ENCODE assay signal across 15 mouse cellular contexts in the genomic region with DNA sequence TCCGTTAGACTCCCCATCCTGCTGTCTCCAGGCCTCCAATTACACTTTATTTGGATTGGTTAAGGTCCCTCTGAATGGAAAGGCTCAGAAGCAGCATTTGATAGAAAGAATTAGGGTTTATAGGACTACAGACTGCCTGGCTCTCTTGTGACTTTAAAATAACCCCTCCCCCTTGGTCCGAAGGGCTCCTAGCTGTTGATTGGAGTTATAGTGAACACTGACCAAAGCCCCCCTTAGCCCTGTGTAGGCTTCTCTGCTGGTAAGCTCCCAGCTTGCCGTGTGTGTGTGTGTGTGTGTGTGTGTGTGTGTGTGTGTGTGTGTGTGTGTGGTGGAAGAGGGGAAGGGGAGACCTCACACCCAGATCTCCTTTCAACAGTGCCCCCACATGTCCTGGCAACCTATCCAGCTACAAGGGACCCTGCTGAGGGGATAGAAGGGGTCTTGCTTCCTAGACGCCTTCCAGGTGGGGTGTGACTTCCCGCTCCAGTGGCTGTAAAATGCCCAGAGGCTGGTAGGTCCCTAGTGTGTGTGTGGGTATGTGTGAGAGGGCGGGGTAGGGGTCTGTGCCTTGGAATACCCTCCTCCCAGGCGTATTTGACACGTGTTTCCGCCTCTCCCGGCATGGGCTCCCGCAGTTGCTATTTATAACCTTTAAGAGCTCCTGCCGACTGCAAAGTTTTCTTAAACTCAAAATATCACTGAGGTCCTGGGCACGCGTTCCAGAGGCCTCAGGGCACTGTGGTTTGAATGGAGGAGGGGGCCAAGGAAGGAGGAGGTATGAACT. TPM values are rescaled to one million over a fixed set of nuclear protein-coding genes. Genes with fewer than 3 reads are reported as not detected.
A peak's percentile ranks its signal among the peaks of the same experiment; 100 is the strongest.
DNase-seq lines count a peak whose midpoint lies in the region; ATAC-seq lines count a peak whose summit lies in the region.
"Had no signal": no experiment of that assay in that cellular context is flagged by ENCODE, and none has a peak within 500 bp of the region (broad histone marks: within the 10 kb centered on the region; RNA-seq: fewer than 3 reads in every experiment).

No protein-coding gene starts in this region.

- 44% methylated on average over 14 of the region's 14 CpGs for WGBS in hindbrain, embryonic 10.5 days
- WGBS in hindbrain, embryonic 13.5 days, result 47% methylated on average over 14 of the region's 14 CpGs
- WGBS in embryonic facial prominence, embryonic 10.5 days, result 40% methylated on average over 14 of the region's 14 CpGs
- WGBS in heart, embryonic 14.5 days, result 10% methylated on average over 14 of the region's 14 CpGs
- 20% methylated on average over 14 of the region's 14 CpGs for WGBS in limb, embryonic 11.5 days

- no peak for DNase-seq in hindbrain, embryonic 10.5 days (ENCODE audit: low spot score)
- peak; percentile 36 for DNase-seq in embryonic facial prominence, embryonic 10.5 days (ENCODE audit: low spot score)
- peak; percentile 60 for DNase-seq in limb, embryonic 11.5 days (ENCODE audit: low spot score)
- no peak for DNase-seq in cerebellum, postnatal 25 days
- DNase-seq in right cerebral cortex, adult 2 months (ENCODE audit: low spot score in 2 of 2), result no peak
- DNase-seq: adrenal gland, adult 2 months; gastrocnemius, postnatal 36 days; spleen, adult 18-20 months had no signal

- H3K27me3 ChIP-seq in hindbrain, embryonic 10.5 days (ENCODE audit: insufficient read depth, poor library complexity, severe bottlenecking), result peaks cover 37% of the 10 kb centered on the region
- H3K27me3 ChIP-seq in hindbrain, embryonic 13.5 days, result peaks cover 23% of the 10 kb centered on the region
- peaks cover 59% of the 10 kb centered on the region for H3K27me3 ChIP-seq in embryonic facial prominence, embryonic 10.5 days (replicated peaks; ENCODE audit: low read depth, poor library complexity, severe bottlenecking)
- H3K27me3 ChIP-seq in heart, embryonic 14.5 days (ENCODE audit: control insufficient read depth, insufficient read depth, low read length), result no peaks in the 10 kb centered on the region
- 0 out of 2 replicates have a peak, but pooled peaks cover 2% of the 10 kb centered on the region for H3K27me3 ChIP-seq in limb, embryonic 11.5 days (ENCODE audit: control insufficient read depth, insufficient read depth, low read length)
- H3K27me3 ChIP-seq: Patski had no signal

- no peak overlapping the region for H3K9ac ChIP-seq in hindbrain, embryonic 13.5 days
- peak overlapping the region; percentile 27 for H3K9ac ChIP-seq in heart, embryonic 14.5 days (ENCODE audit: low read length)
- H3K9ac ChIP-seq in limb, embryonic 11.5 days (ENCODE audit: low read length), result no peak overlapping the region
- H3K9ac ChIP-seq: forebrain, embryonic 13.5 days had no signal

- no peaks in the 10 kb centered on the region for H3K36me3 ChIP-seq in hindbrain, embryonic 10.5 days
- no peaks in the 10 kb centered on the region for H3K36me3 ChIP-seq in hindbrain, embryonic 13.5 days
- H3K36me3 ChIP-seq in embryonic facial prominence, embryonic 10.5 days (replicated peaks), result no peaks in the 10 kb centered on the region
- H3K36me3 ChIP-seq in heart, embryonic 14.5 days (ENCODE audit: control insufficient read depth, insufficient read depth, low read length), result no peaks in the 10 kb centered on the region
- no peaks in the 10 kb centered on the region for H3K36me3 ChIP-seq in limb, embryonic 11.5 days (ENCODE audit: control insufficient read depth, insufficient read depth, low read length)

- no peak overlapping the region for H3K4me2 ChIP-seq in hindbrain, embryonic 13.5 days
- H3K4me2 ChIP-seq in heart, embryonic 14.5 days (ENCODE audit: low read length), result peak overlapping the region; percentile 33
- H3K4me2 ChIP-seq in limb, embryonic 11.5 days (ENCODE audit: low read depth, severe bottlenecking), result peak overlapping the region; percentile 25; the same call in 1 of the 2 replicates
- H3K4me2 ChIP-seq: forebrain, embryonic 13.5 days had no signal

- H3K9me3 ChIP-seq in hindbrain, embryonic 10.5 days, result no peaks in the 10 kb centered on the region
- no peaks in the 10 kb centered on the region for H3K9me3 ChIP-seq in hindbrain, embryonic 13.5 days
- H3K9me3 ChIP-seq in embryonic facial prominence, embryonic 10.5 days, result no peaks in the 10 kb centered on the region
- no peaks in the 10 kb centered on the region for H3K9me3 ChIP-seq in heart, embryonic 14.5 days (ENCODE audit: control insufficient read depth, low read length)
- no peaks in the 10 kb centered on the region for H3K9me3 ChIP-seq in limb, embryonic 11.5 days (ENCODE audit: control insufficient read depth, low read length)
- H3K9me3 ChIP-seq: forebrain, embryonic 13.5 days had no signal

- ATAC-seq in hindbrain, embryonic 13.5 days (ENCODE audit: low FRiP score), result no peak
- ATAC-seq in heart, embryonic 14.5 days (ENCODE audit: insufficient number of reproducible peaks, insufficient read depth, low FRiP score, low read depth), result peak; percentile 55; the same call in 1 of the 2 replicates
- ATAC-seq in limb, embryonic 11.5 days (ENCODE audit: insufficient number of reproducible peaks, low FRiP score, low TSS enrichment, low read depth), result peak; percentile 56; the same call in 1 of the 2 replicates
- ATAC-seq: forebrain, embryonic 13.5 days; Patski had no signal

- peak overlapping the region; percentile 3 for H3K27ac ChIP-seq in hindbrain, embryonic 10.5 days
- no peak overlapping the region for H3K27ac ChIP-seq in hindbrain, embryonic 13.5 days
- H3K27ac ChIP-seq in embryonic facial prominence, embryonic 10.5 days (replicated peaks), result peak overlapping the region; percentile 72
- peak overlapping the region; percentile 81 to 82 for H3K27ac ChIP-seq in heart, embryonic 14.5 days (replicated peaks in 1 of 2; ENCODE audit: control insufficient read depth in 1 of 2, insufficient read depth in 1 of 2, low read depth in 2 of 2, low read length in 2 of 2)
- H3K27ac ChIP-seq in limb, embryonic 11.5 days (replicated peaks; ENCODE audit: low read depth, low read length), result peak overlapping the region; percentile 39; the same call in 1 of the 2 replicates
- H3K27ac ChIP-seq: forebrain, embryonic 13.5 days; macrophage had no signal

- no peak overlapping the region for H3K4me3 ChIP-seq in hindbrain, embryonic 10.5 days
- H3K4me3 ChIP-seq in hindbrain, embryonic 13.5 days, result no peak overlapping the region
- no peak overlapping the region for H3K4me3 ChIP-seq in embryonic facial prominence, embryonic 10.5 days
- no peak overlapping the region for H3K4me3 ChIP-seq in heart, embryonic 14.5 days (ENCODE audit: control insufficient read depth in 1 of 2, insufficient read depth in 1 of 2, low read depth in 1 of 2, low read length in 2 of 2)
- H3K4me3 ChIP-seq in limb, embryonic 11.5 days (ENCODE audit: low read depth, low read length), result no peak overlapping the region
- H3K4me3 ChIP-seq: forebrain, embryonic 13.5 days had no signal

- H3K4me1 ChIP-seq in hindbrain, embryonic 10.5 days (replicated peaks), result peaks cover 60% of the 10 kb centered on the region
- no peaks in the 10 kb centered on the region for H3K4me1 ChIP-seq in hindbrain, embryonic 13.5 days (replicated peaks)
- peaks cover 59% of the 10 kb centered on the region for H3K4me1 ChIP-seq in embryonic facial prominence, embryonic 10.5 days
- H3K4me1 ChIP-seq in heart, embryonic 14.5 days (ENCODE audit: control insufficient read depth in 2 of 2, insufficient read depth in 2 of 2, low read length in 2 of 2), result peaks cover 37 to 52% of the 10 kb centered on the region in 2 experiments
- H3K4me1 ChIP-seq in limb, embryonic 11.5 days (ENCODE audit: control insufficient read depth, insufficient read depth, low read length), result peaks cover 41% of the 10 kb centered on the region
- H3K4me1 ChIP-seq: forebrain, embryonic 13.5 days had no signal

RNA-seq across cellular contexts. Expression of a gene that starts 3.7 kb away (rescaled TPM):
- 31.6 and 38.7 TPM in 2 replicates for polyA plus RNA-seq in hindbrain, embryonic 10.5 days (2016; fragmentation: Nextera tagmentation; extraction: Ambion mirVana)
- 13.7 and 13.8 TPM in 2 replicates for polyA plus RNA-seq in hindbrain, embryonic 13.5 days (2015; fragmentation: Nextera tagmentation; extraction: Ambion mirVana)
- 39.2 and 46.3 TPM in 2 replicates for polyA plus RNA-seq in embryonic facial prominence, embryonic 10.5 days (2016; fragmentation: Nextera tagmentation; extraction: Ambion mirVana)
- polyA plus RNA-seq in heart, embryonic 14.5 days (2014; fragmentation: Nextera tagmentation; extraction: Ambion mirVana), result 22.2 and 23.9 TPM in 2 replicates
- polyA plus RNA-seq in limb, embryonic 11.5 days (2014; fragmentation: Nextera tagmentation; extraction: Ambion mirVana), result 30.1 and 37.3 TPM in 2 replicates

RNA-seq across cellular contexts. Expression of a gene that starts 8.9 kb away (rescaled TPM):
- polyA plus RNA-seq in hindbrain, embryonic 10.5 days (2016; fragmentation: Nextera tagmentation; extraction: Ambion mirVana), result 2.0 TPM in 1 of 2 replicates, not detected in the other
- polyA plus RNA-seq in hindbrain, embryonic 13.5 days (2015; fragmentation: Nextera tagmentation; extraction: Ambion mirVana), result 1.4 and 3.8 TPM in 2 replicates
- polyA plus RNA-seq in embryonic facial prominence, embryonic 10.5 days (2016; fragmentation: Nextera tagmentation; extraction: Ambion mirVana), result 0.86 and 4.4 TPM in 2 replicates
- 4,569 and 4,875 TPM in 2 replicates for polyA plus RNA-seq in heart, embryonic 14.5 days (2014; fragmentation: Nextera tagmentation; extraction: Ambion mirVana)
- polyA plus RNA-seq in limb, embryonic 11.5 days (2014; fragmentation: Nextera tagmentation; extraction: Ambion mirVana), result 0.26 and 1.8 TPM in 2 replicates
- polyA plus RNA-seq: adrenal gland, adult 2 months; macrophage had no signal

RNA-seq across cellular contexts. Expression of a gene that starts 47.4 kb away (rescaled TPM):
- polyA plus RNA-seq in hindbrain, embryonic 10.5 days (2016; fragmentation: Nextera tagmentation; extraction: Ambion mirVana), result not detected in 2 replicates
- not detected in 2 replicates for polyA plus RNA-seq in hindbrain, embryonic 13.5 days (2015; fragmentation: Nextera tagmentation; extraction: Ambion mirVana)
- polyA plus RNA-seq in embryonic facial prominence, embryonic 10.5 days (2016; fragmentation: Nextera tagmentation; extraction: Ambion mirVana), result not detected in 2 replicates
- polyA plus RNA-seq in heart, embryonic 14.5 days (2014; fragmentation: Nextera tagmentation; extraction: Ambion mirVana), result not detected in 2 replicates
- polyA plus RNA-seq in limb, embryonic 11.5 days (2014; fragmentation: Nextera tagmentation; extraction: Ambion mirVana), result not detected in 2 replicates
- polyA plus RNA-seq: adrenal gland, adult 2 months; cortical plate, adult 2 months; forebrain, embryonic 13.5 days; macrophage; Patski; thymus, postnatal 0 days had no signal

Comparison
In these comparisons a context has a peak if more than half of its experiments do, and no peak if none do; other contexts are left out.
1. DNase-seq: peak in embryonic facial prominence, embryonic 10.5 days (single experiment) and limb, embryonic 11.5 days (single experiment); none in hindbrain, embryonic 10.5 days (single experiment), cerebellum, postnatal 25 days (0 of 2) and right cerebral cortex, adult 2 months (0 of 2).
2. RNA of a gene that starts 8.9 kb away (polyA plus RNA-seq): 4,569 to 4,875 TPM in heart, embryonic 14.5 days; 0.26 to 1.8 TPM in limb, embryonic 11.5 days, 1.4 to 3.8 TPM in hindbrain, embryonic 13.5 days, 0.86 to 4.4 TPM in embryonic facial prominence, embryonic 10.5 days and 2.0 TPM in hindbrain, embryonic 10.5 days; every median in the first group is over 100 times any median in the second.